Mouse (Mus musculus) midbrain, embryonic 13.5 days (tissue): ENCODE results near the gene Olfr971. TPM values are rescaled to one million over a fixed set of nuclear protein-coding genes. Genes with fewer than 3 reads are reported as not detected.
"Not testable (repeated sequence)": the region's sequence is repeated elsewhere in the genome, so short reads cannot be mapped to it uniquely, and the experiment has no call there.

Experiments used
- ATAC-seq: fragments of 200-750 bp; cut with Nextera tagmentation; 2 replicates; pipeline ENCODE4 v1.8.0; 2017; ENCODE audit warnings: mild to moderate bottlenecking, moderate TSS enrichment, moderate library complexity
- H3K27ac ChIP-seq: fragments of 300-500 bp; sonication (generic); 2 replicates; pipeline ENCODE4 v1.5.1; 2015; ENCODE audit warnings: inconsistent platforms, mild to moderate bottlenecking, moderate library complexity
- H3K27me3 ChIP-seq: fragments of 300-500 bp; sonication (generic); 2 replicates; pipeline ENCODE4 v1.6.1; 2015; ENCODE audit warnings: mild to moderate bottlenecking, inconsistent platforms
- H3K36me3 ChIP-seq: fragments of 300-500 bp; sonication (generic); 2 replicates; pipeline ENCODE4 v1.6.1; 2015; ENCODE audit warnings: mild to moderate bottlenecking, inconsistent platforms
- H3K4me1 ChIP-seq: fragments of 300-500 bp; sonication (generic); replicated peaks from 2 replicates; pipeline ENCODE4 v1.6.1; 2015; ENCODE audit warnings: inconsistent platforms
- H3K4me2 ChIP-seq: fragments of 300-500 bp; sonication (generic); replicated peaks from 2 replicates; pipeline ENCODE4 v1.6.1; 2015; ENCODE audit warnings: moderate library complexity, mild to moderate bottlenecking, inconsistent platforms
- H3K4me3 ChIP-seq: fragments of 300-500 bp; sonication (generic); replicated peaks from 2 replicates; pipeline ENCODE4 v1.5.1; 2015; ENCODE audit warnings: mild to moderate bottlenecking, inconsistent platforms
- H3K9ac ChIP-seq: fragments of 300-500 bp; sonication (generic); replicated peaks from 2 replicates; pipeline ENCODE4 v1.6.1; 2015; ENCODE audit warnings: mild to moderate bottlenecking, inconsistent platforms
- H3K9me3 ChIP-seq: fragments of 300-500 bp; sonication (generic); 2 replicates; pipeline ENCODE4 v1.6.1; 2016; ENCODE audit warnings: mild to moderate bottlenecking, inconsistent platforms
- WGBS: fragments of 180-500 bp; shearing (Covaris S2); methylation state at CpG from one replicate; pipeline ENCODE4 v1.1.7; 2015; 5-methylcytosine and 5-hydroxymethylcytosine counted together
- polyA plus RNA-seq: library from polyadenylated mRNA; unstranded; fragments of >200 nt; fragmentation: Nextera tagmentation; extraction: Ambion mirVana; gene quantifications from 2 replicates; pipeline ENCODE4 v1.2.1, GENCODE M21; 2015

The Olfr971 gene
- polyA plus RNA-seq: not detected in 2 replicates

DNA sequence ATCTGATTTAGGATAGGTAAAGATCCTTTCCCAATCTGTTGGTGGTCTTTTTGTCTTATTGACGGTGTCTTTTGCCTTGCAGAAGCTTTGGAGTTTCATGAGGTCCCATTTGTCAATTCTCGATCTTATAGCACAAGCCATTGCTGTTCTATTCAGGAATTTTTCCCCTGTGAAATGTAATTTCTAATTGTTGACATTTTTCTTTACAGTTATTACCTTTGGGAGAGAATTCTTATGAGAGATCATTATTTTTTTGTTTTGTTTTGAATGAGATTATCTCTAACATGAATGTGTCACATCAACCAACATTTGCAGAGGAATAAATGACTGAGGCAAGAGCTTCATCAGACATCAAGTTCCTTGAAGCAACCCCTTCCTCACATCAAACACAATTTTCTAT is at the start of gene Olfr971:
TSS of gene Olfr971 (plus strand) at position 301 of the 400 bp plus-strand sequence.
- ATAC-seq, H3K27me3 ChIP-seq: not testable (repeated sequence)
- WGBS: 89% methylated on average over 2 of the region's 2 CpGs

GRCm38 (mm10) chr9:39790558-39790957 is 46.1 kb upstream of the Olfr971 start, which contains the start of gene Olfr969:
Gene Olfr969 (plus strand): TSS chr9:39790945.
- Histone ChIP-seq H3K27me3 (no peaks in the 10 kb centered on the region), H3K27ac (no peak within 1 kb of the TSS), H3K4me2 (no peak within 1 kb of the TSS), H3K9ac (no peak within 1 kb of the TSS), H3K36me3 (no peaks in the 10 kb centered on the region), H3K4me1 (no peaks in the 10 kb centered on the region), H3K4me3 (no peak within 1 kb of the TSS), H3K9me3 (no peaks in the 10 kb centered on the region)
- WGBS: 76% methylated on average over 2 of the region's 2 CpGs
- no peak for ATAC-seq

More for the DNA sequence above, at the start of gene Olfr971:
- H3K9ac ChIP-seq, H3K4me3 ChIP-seq, H3K4me1 ChIP-seq, H3K27ac ChIP-seq, H3K9me3 ChIP-seq, H3K4me2 ChIP-seq, H3K36me3 ChIP-seq: not testable (repeated sequence)

- H3K36me3 ChIP-seq: no peaks in the 10 kb centered on the region
- no peak within 1 kb of the TSS for H3K4me3 ChIP-seq
- H3K9ac ChIP-seq: no peak within 1 kb of the TSS
- H3K27me3 ChIP-seq: no peaks in the 10 kb centered on the region
- H3K4me2 ChIP-seq: no peak within 1 kb of the TSS
- H3K4me1 ChIP-seq: no peaks in the 10 kb centered on the region
- 77% methylated on average over 4 of the region's 4 CpGs for whole genome bisulfite sequencing
- ATAC-seq: no peak
- H3K9me3 ChIP-seq: no peaks in the 10 kb centered on the region
- no peak within 1 kb of the TSS for H3K27ac ChIP-seq
Measured at GRCm38 (mm10) chr9:39808560-39808959, 28.1 kb upstream of the Olfr971 start, which contains the start of gene Olfr970. Gene Olfr970 (plus strand): TSS chr9:39808860.

- Histone ChIP-seq H3K9me3 (no peaks in the 10 kb centered on the region), H3K4me3 (no peak within 1 kb of the TSS), H3K9ac (no peak within 1 kb of the TSS), H3K27ac (no peak within 1 kb of the TSS), H3K4me1 (no peaks in the 10 kb centered on the region), H3K4me2 (no peak within 1 kb of the TSS), H3K36me3 (no peaks in the 10 kb centered on the region), H3K27me3 (no peaks in the 10 kb centered on the region)
- WGBS: 70% methylated on average over 2 of the region's 2 CpGs
- ATAC-seq: no peak
Measured at GRCm38 (mm10) chr9:39866122-39866521, 29.4 kb downstream of the Olfr971 start, which contains the start of gene Olfr972. Gene Olfr972 (plus strand): TSS chr9:39866422.

GRCm38 (mm10) chr9:39871986-39872385 is 35.3 kb downstream of the Olfr971 start:
- 89% methylated on average over 1 of the region's 1 CpGs for WGBS
- ATAC-seq, H3K27ac ChIP-seq: not testable (repeated sequence)

GRCm38 (mm10) chr9:39877541-39878396 is 41.1 kb downstream of the Olfr971 start:
- ATAC-seq: peak; percentile 89
- not testable (repeated sequence) for H3K4me2 ChIP-seq, H3K4me3 ChIP-seq, H3K9ac ChIP-seq, H3K27ac ChIP-seq, H3K9me3 ChIP-seq, H3K36me3 ChIP-seq, H3K27me3 ChIP-seq, H3K4me1 ChIP-seq
- WGBS: no CpG with 5 or more reads among the region's 4 CpGs

More at GRCm38 (mm10) chr9:39871986-39872385, 35.3 kb downstream of the Olfr971 start:
- not testable (repeated sequence) for H3K9ac ChIP-seq, H3K9me3 ChIP-seq, H3K4me1 ChIP-seq, H3K4me3 ChIP-seq, H3K36me3 ChIP-seq, H3K4me2 ChIP-seq, H3K27me3 ChIP-seq

Other genes starting within 250 kb of the Olfr971 start
- 59.7 and 66.7 TPM in 2 replicates for gene AW551984, start 232.5 kb upstream of the Olfr971 start, polyA plus RNA-seq
- gene Olfr148, start 226.2 kb upstream of the Olfr971 start, polyA plus RNA-seq: not detected in 2 replicates
- gene Olfr960, start 215.5 kb upstream of the Olfr971 start, polyA plus RNA-seq: not detected in 2 replicates
- not detected in 2 replicates for gene Olfr961, start 191.8 kb upstream of the Olfr971 start, polyA plus RNA-seq
- gene Olfr963, start 169.7 kb upstream of the Olfr971 start, polyA plus RNA-seq: not detected in 2 replicates
- not detected in 2 replicates for gene Olfr149, start 129.8 kb upstream of the Olfr971 start, polyA plus RNA-seq
- not detected in 2 replicates for gene Olfr965, start 125.5 kb upstream of the Olfr971 start, polyA plus RNA-seq
- not detected in 2 replicates for gene Olfr150, start 105.9 kb upstream of the Olfr971 start, polyA plus RNA-seq
- gene Olfr967, start 90.6 kb upstream of the Olfr971 start, polyA plus RNA-seq: not detected in 2 replicates
- gene Olfr968, start 53.6 kb upstream of the Olfr971 start, polyA plus RNA-seq: not detected in 2 replicates
- not detected in 2 replicates for gene Olfr969, start 45.9 kb upstream of the Olfr971 start, polyA plus RNA-seq
- not detected in 2 replicates for gene Olfr970, start 28.0 kb upstream of the Olfr971 start, polyA plus RNA-seq
- not detected in 2 replicates for gene Olfr972, start 29.5 kb downstream of the Olfr971 start, polyA plus RNA-seq
- gene Olfr229, start 70.5 kb downstream of the Olfr971 start, polyA plus RNA-seq: not detected in 2 replicates
- gene Olfr974, start 100.6 kb downstream of the Olfr971 start, polyA plus RNA-seq: not detected in 2 replicates
- gene Olfr975, start 115.2 kb downstream of the Olfr971 start, polyA plus RNA-seq: 0.05 TPM in 1 of 2 replicates, not detected in the other
- not detected in 2 replicates for gene Olfr976, start 124.3 kb downstream of the Olfr971 start, polyA plus RNA-seq
- not detected in 2 replicates for gene Olfr978, start 155.2 kb downstream of the Olfr971 start, polyA plus RNA-seq
- gene Olfr979, start 166.6 kb downstream of the Olfr971 start, polyA plus RNA-seq: not detected in 2 replicates
- not detected in 2 replicates for gene Olfr980, start 172.7 kb downstream of the Olfr971 start, polyA plus RNA-seq
- not detected in 2 replicates for gene Olfr981, start 184.6 kb downstream of the Olfr971 start, polyA plus RNA-seq
- gene Olfr982, start 237.0 kb downstream of the Olfr971 start, polyA plus RNA-seq: not detected in 2 replicates